Mouse (Mus musculus) spleen, adult 2 months (tissue): ENCODE data around the gene Dmd.

Experiments used
- CTCF ChIP-seq: fragments of 200-500 bp; IDR thresholded peaks from 2 replicates; pipeline ENCODE4 v1.5.1; 2011; ENCODE audit warnings: mild to moderate bottlenecking, inconsistent platforms; ENCODE audit not compliant: insufficient read depth, insufficient read length, insufficient replicate concordance; ENCODE audit errors: extremely low read depth
- POLR2A ChIP-seq: fragments of 200-500 bp; IDR thresholded peaks from 2 replicates; pipeline ENCODE4 v1.6.1; 2011; ENCODE audit warnings: low read depth, low read length, inconsistent platforms

- TF ChIP-seq POLR2A (no peak), CTCF (no peak)
Observed at GRCm38 (mm10) chrX:84551995-84552394, 1603.3 kb downstream of the Dmd start.
